Mouse (Mus musculus) thymus, adult 18-20 months (tissue): ENCODE data around the gene Ank3.
A peak's percentile ranks its signal among the peaks of the same experiment; 100 is the strongest.

Experiments
- DNase-seq, 2 experiments: peaks; one replicate each; pipeline ENCODE4 v3.0.0; 2022; ENCODE audit warnings: mixed read lengths in 2 of 2

Gene Ank3

DNA sequence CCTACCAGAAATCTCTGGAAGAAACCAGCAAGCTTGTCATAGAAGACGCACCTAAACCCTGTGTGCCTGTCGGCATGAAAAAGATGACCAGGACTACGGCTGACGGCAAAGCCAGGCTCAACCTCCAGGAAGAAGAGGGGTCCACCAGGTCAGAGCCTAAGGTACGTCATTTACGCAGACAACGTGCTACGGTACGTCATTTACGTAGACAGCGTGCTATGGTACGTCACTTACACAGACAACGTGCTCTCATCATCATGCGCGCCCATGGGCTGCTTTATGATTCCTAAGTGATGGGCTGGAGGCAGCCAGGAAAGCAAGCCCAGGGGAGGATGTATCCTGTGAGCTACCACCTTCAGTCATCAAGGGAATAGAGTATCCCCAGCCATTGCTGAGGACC is 606.3 kb downstream of the Ank3 start:
- DNase-seq: no peak

DNA sequence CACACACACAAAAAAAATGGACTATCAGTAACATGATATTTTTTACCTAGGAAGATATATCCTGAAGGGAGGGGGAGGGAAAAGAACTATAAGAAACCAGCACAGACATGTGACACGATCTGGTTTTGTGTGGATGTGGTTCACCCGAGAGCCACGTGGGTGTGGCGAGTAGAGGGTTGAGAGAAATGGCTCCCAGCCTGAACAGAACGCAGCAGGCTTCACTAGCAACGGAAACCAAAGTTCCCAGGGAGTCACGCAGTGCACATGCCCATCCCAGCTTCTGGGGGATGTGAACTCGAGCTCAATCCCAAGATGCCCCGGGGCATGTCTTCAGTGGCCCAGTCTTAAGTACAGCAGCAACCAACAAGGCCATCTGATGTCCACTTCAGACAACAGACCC is 607.8 kb downstream of the Ank3 start:
- no peak for DNase-seq

DNA sequence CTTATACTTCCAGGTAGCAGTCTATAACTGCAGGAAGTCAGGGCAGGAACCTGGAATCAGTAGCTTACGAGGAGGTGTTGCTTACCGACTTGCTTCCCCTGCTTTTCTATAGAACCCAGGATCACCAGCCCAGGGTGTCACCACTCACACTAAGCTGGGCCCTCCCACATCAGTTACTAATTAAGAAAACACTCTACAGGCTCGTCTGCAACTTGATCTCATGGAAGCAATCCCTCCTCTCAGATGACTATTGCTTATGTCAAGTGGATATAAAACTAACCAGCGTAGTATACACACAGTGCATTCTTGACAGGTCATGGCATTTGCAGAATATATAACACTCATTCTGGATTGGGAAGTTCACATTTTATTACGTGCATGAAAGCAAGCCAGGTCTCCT is 613.2 kb downstream of the Ank3 start:
- DNase-seq: no peak

DNA sequence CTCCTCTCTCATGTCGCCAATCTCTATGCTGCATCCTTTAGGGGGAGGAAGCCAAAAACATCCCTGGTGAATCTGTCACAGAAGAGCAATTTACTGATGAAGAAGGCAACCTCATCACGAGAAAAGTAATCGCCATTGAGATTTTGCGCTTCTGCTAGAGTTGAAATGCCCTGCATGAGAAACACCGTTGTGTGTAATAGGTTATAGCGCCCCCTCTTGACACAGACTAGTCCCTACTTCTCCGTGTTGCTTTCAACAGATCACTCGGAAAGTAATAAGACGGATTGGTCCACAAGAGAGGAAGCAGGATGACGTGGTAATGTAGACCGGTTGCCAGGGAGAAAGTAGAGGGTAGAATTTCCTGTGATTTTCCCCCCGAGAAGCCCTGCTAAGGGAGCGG is 615.4 kb downstream of the Ank3 start:
- no peak for DNase-seq

DNA sequence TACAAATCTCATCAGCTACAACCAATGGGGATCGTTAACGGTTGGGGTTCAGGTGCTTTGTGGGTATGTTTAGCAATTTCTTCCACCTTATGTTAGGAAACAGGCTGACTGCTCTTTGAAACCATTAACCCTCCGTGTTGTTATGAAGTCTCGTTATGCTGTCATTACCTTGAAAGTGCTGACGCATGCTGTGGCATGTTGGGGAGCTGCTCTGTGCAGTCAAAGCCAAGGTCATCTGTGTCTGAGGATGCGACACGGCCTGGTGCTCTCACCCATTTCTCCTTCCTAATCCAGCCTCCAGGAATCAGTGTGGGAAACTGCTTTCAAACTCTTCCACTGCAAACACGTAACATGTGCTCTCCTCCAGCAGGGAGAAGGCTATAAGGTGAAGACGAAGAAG is 616.6 kb downstream of the Ank3 start:
- DNase-seq: no peak

DNA sequence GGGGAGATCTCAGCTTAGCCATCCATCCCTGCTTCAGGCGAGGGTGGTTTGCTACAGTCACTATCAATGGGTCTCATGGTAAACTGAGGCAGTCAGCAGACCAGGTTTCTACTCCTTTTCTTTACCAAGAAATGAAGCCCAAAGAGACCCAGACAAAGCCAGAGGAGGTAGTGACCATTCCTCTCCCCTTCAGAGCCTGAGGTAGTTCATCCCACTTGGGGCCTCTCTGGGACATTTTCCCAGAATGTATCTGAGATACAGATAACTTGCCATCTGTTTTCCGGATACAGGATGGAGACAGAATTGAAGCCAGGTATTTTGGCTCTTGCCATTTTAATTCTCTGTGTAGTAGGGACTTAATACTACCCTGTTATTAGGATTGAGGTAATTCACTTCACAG is 620.1 kb downstream of the Ank3 start:
- no peak for DNase-seq

DNA sequence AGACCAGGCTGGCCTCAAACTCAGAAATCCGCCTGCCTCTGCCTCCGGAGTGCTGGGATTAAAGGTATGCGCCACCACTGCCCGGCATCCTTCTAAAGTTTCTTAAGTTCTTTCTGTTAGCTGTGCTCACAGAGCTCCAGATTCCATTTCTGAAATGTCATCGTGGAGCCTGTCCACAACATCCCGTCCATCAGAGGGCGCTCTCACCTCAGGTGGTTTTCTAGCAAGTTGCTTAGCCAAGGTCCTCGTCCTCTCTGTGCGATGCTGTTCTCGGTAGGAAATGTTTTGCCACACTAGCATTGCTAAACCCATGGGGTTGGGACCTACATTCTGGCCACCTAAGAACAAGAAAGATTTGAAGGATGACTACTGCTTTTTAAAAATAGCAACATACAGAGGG is 623.1 kb downstream of the Ank3 start:
- DNase-seq: peak; percentile 37 to 40

DNA sequence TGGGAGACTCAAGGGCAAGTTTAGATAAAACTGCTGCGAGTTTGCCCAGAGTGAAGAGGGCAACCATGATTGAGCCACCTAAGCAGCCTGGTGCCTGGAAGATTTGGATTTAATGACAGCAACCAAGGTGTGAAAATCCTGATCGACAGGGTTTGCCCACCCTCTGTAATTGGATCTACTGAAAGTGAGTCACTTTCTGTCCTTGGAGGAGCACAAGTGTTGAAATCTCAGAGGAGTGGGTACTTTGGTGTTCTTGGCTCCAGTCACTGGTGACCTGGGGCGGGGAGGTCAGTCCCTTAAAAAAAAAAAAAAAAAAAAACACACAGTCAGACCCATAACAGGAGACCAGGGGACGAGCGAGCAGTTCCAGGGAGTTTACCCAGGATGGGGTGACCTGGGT is 624.0 kb downstream of the Ank3 start:
- no peak for DNase-seq

DNA sequence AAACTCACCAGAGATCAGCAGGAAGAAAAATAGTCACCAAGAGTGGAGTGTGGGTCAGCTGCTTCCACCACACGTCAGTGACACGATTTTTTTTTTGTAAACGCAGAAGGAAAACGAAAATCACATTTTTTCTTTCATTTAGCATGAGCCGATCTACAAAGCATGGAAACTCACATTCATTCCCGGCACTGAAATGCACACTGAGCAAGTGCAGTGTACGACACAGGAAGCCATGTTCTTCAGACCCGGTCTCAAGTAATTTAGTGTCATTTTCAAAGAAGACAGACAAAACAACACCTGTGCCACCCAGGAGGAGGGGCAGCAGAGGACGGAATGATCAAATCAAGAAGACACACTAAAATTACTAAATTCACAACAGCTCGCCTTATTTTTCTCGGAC is 625.3 kb downstream of the Ank3 start:
- no peak for DNase-seq

DNA sequence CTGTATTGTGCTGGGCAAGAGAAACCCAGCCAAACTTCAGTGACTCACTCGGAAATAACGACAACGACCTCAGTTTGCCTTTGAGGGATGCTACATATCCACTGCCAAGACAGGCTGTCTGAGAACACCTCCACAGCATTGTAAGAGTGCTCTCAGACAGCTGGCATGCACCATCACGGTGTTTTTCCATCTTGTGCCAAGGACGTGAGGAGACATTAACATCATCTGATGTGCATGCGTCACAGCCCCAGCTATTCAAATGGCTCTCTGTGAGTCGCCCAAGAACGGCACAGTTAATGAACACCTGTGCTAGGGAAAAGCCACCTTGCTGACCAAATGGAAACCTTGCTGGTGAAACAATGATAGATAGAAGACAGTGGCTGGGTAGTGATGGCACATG is 633.4 kb downstream of the Ank3 start:
- no peak for DNase-seq

DNA sequence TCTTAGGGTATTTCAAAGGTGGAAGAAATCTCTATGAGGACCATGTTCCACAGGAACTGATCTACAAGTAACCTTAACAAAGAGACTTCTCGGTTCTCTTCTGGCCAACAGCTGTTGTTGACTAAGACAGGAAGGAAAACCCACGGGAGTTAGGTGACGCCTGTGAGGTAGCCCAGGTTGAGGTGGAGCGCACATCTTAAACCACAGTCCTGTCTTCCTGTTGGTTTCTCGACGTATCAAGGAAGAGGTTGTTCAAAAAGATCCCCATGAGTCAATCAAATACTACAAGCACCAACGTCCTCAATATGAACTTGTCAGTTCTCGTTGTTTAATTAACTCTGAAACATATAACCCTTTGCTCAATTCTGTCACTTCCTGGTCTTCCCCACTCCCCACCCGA is 634.4 kb downstream of the Ank3 start:
- DNase-seq: no peak

DNA sequence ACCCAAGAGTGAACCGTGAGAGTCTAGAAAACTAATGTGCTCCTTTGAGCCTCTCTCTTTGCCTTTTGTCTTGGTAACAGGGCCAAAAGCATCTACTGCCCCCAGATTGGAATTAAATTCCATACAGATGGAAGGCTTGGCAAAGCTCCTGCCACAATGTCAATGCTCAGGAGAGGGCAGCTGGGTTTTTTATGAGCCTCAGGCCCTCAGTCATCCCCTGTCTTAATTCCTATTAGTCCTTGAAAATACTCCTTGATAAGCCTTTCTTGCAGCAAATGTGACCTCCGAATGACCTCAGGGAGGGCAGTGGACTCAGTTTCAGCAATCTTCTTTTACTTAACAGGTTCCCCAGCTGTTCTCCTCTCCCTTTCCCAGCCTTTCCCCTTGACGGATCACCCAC is 635.3 kb downstream of the Ank3 start:
- DNase-seq: no peak

DNA sequence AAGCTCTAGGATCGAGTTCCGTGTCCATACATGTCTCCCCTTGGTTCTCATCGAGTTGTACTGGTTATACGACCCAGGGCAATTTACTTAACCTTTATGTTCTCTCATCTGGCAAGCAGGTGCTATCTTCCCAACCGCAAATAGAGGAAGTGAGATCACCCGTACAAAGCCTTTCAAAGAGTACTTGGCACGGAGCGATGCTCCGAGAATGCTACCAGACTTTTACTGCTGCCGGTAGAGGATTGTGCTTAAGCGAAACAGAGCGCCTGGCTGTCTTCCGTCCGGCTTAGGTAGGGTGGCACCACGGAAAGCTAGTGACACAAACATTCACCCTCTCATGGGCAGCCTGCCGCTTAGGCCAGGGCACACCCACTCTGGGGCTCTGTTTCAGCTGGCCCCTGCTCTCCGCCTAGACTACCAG is 641.3 kb downstream of the Ank3 start:
- DNase-seq: peak; percentile 21 to 53

DNA sequence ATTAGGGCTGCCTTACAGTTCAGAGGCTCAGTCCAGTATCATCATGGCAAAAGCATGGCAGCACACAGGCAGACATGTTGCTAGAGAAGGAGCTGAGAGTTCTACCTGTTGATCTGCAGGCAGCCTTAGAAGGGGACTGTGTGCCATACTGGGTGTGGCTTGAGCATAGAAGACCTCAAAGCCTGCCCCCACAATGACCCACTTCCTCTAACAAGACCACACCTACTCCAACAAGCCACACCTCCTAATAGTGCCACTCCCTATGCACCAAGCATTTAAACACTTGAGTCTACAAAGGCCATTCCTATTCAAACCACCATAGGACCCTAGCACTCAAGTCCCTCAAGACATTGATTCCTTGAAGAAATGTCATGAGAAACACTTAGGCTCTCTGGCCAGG is 643.0 kb downstream of the Ank3 start:
- DNase-seq: no peak

DNA sequence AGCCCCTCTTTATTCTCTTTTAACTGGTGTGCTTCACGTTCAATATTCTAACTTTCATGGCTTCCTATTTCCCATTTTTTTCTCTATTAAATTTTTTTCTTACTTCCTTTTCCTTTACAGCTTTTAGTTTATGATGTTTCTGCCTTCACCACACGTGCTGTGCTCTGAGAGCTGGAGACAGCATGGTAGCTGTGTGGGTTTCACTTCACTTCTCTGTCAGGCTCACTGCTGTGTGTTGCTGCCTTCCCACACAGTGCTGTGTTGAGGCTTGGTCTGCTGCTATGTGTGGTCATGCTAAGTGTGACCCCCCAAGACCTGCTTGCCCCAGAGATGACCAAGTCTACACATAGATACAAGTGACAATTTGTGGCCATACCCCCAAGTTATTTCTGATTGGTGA is 647.1 kb downstream of the Ank3 start:
- DNase-seq: no peak

DNA sequence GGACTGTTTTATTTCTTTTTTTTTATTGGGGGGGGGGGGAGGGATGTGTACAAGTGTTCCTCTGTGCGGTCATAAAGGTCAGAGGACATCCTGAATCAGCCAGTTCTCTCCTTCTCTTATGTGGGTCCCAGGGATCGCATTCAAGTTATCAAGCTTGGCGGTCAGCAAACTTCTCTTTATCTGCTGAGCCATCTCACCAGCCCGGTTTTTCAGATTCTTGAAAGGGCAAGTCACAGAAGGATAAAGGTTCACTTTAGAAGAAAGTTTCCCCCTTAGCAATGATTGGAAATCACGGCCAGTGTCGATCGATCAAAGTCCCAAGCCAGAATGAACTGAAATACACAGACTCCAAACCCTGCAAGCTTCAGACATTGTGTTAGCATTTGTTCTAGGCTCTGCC is 651.2 kb downstream of the Ank3 start:
- no peak for DNase-seq

DNA sequence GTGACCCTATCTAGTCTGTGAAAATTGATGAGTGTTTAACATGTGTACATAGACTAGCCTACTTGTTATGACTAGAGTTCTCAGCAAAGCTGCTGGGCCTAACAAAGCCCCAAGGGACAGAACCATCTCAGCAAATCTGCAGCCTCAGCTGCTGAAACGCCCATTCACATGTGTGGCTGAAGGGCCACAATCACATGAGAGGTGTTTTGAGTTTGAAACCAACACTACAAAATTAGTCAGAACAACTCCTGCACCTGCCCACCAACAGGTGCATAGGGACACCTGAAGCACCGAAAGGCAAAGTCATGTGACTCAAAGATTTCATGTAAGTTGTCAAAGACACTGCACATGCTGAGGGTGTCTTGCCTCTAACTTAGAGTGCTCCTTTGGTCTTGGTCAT is 656.7 kb downstream of the Ank3 start:
- no peak for DNase-seq

DNA sequence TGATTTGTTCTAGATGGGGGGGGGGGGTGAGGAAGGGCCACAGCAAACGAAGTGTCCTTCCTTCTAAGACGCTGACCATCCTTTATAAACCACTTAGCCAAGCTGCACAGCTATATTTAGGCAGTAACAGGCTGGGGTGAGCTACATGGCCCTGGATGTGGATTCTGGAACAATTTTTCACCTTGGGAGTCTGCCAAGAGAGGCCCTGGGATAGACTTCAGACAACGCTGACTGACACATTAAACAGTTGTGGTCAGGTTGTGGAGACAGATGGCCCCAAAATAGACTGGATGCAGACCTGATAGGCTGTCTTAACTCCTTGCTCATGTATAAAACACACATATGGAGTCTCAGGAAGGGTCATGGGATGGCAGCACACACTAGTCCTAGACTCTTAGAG is 658.5 kb downstream of the Ank3 start:
- DNase-seq: no peak

DNA sequence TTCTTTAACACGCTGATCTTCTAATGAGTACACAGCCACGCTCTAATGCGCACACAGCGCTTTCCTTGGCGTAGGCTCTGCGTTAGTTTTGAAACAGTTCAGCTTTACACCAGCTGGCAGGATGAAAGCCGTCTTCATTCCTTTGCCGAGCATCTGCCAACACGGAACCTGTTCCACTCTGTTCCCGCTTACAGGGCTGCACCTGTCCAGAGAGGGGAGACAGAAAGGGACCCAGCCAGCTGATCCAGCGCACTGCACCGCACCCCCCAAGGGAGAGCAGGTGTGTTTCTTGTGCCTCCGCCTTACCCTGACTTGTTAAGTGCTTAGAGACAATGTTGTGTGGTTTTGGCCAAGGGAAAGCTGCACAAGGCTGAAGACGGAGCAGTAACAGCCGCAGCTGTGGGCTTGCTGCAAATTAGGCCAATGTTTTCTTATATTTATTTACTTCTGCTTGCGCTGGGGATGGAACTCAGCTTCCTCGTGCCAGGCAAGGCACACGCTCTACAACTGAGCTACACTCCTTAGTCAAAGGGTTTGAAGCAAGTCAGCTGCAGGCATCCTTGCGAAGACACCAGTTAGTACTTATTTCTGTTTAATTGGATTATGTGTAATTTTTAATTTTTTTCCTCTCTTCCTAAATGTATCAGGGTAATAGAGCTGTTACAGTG is 661.6 kb downstream of the Ank3 start:
- peak; percentile 50 to 60 for DNase-seq

DNA sequence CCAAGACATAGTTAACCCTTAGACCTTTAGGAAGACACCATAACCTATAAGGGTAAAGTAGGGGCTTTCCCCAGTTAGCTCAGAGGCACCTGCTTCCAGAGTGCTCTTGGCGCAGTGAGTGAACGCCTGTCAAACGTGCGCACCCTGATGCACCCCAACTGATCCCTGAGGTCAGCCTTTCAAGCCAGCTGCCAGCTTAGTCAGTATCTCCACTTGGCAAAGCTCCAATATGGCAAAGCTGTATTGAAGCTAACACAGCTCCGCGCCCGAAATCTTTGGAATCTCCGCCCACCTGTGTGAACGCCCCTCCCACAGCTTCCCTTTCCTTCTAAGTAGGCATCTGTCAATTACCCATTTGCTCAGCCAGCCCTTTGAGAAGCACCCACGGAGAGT is 662.1 kb downstream of the Ank3 start:
- DNase-seq: peak; percentile 24 to 35

DNA sequence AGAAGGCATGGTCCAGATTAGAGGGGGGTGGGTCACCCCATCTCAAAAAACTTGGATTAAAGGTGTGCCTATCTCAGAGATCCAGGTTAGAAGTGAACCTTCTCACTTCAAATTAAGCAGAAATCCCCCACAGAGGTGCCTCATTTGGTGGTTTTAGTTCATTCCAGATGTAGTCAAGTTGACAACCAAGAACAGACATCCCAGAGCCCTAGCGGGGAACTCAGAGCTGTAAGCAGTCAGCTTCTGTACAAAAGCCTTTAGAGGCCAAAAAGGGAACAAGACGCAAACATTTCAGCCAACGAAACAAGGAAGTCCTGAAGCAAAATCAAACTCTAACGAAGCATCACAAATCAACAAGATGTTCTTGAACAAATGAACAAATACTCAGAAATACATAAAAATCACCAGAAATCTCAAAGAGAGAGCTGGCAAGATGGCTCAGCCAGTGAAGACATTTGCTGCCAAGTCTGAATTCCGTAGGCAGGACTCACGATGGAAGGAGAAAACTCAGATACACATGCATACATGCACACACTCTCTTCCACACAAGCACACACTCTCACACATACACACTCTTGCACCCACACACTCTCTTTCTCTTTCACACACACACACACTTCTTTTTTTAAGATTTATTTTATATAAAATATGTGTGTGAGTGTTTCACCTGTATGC is 665.4 kb downstream of the Ank3 start:
- no peak for DNase-seq

DNA sequence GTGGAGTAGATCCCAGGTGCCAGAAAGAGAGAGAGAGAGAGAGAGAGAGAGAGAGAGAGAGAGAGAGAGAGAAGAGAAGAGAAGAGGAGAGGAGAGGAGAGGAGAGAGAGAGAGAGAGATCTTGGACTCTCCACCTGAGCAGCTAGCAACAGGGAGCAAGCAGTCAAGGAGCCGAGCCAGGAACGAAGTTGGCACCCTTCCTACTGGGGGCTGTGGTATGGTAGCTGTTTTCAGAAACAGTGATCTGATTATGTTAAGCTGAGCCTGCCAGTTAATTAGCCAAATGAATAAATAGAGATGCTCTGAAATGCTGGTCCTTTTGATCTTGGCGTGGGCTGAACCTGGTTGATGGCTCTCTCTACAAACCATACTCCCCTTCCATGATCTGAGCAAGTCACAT is 666.6 kb downstream of the Ank3 start:
- DNase-seq: no peak

DNA sequence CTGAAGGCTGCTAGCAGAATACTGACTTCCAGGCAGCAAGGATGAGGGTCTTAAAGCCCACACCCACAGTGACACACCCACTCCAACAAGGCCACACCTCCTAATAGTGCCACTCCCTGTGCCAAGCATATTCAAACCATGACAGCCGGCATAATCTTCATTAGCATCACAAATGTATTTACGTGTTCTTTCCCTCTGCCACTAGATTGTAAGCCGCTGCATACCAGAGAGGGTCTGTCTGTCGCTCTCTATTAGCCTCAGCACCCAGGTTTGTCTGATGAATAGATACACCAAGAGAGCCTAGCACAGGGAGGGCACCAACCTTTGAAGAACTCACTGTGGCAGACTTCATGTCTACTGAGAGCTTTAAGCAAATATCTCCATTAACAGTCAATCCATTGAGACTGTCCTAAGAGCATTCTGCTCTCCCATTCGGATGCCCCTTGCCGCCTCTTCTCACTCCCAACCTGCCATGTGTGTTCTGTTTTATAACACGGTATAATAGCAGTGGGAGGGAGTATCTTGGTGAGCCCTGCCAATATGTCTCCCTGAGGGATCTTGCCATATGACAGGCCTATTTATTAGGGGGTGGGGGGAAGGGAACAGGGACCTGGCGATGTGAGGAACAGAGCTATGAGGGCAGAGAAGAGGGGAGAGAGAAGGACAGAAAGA is 668.1 kb downstream of the Ank3 start:
- no peak for DNase-seq
